Mouse (Mus musculus) Patski (cell line): ENCODE data around the gene Col2a1. TPM values are rescaled to one million over a fixed set of nuclear protein-coding genes. Genes with fewer than 3 reads are reported as not detected.

ENCODE experiments used
- ATAC-seq: fragments of 100-300 bp; one replicate; pipeline ENCODE4 v1.8.0; 2021
- CTCF ChIA-PET: fragments of 350-600 bp; sonication (Branson Sonifier 250); formaldehyde crosslinking; loops from one replicate; lab custom pipeline; 2022; ENCODE audit warnings: inconsistent platforms; lab: Charles Lee
- POLR2A ChIA-PET: fragments of 350-600 bp; sonication (Branson Sonifier 250); formaldehyde crosslinking; loops from one replicate; lab custom pipeline; 2022; ENCODE audit warnings: antibody characterized with exemption, inconsistent platforms; lab: Charles Lee
- DNase-seq: peaks from one replicate; pipeline ENCODE4 v3.0.0-alpha.2; 2011; ENCODE audit warnings: low read depth, low spot score
- H3K27me3 ChIP-seq: fragments of 371-371 bp; one replicate; pipeline ENCODE4 v1.5.1; 2021
- CTCF ChIP-seq: fragments of 100-300 bp; IDR thresholded peaks from one replicate; pipeline ENCODE4 v1.5.1; 2021
- in situ Hi-C: fragments of 300-500 bp; cut with MboI; formaldehyde crosslinking; loops from 3 replicates; pipeline ENCODE4 v1.11.1; 2018; ENCODE audit warnings: low pct_unique_long_range_greater_than_20kb, mixed read lengths
- polyA plus RNA-seq: library from polyadenylated mRNA; unstranded; gene quantifications from one replicate; pipeline ENCODE4 v1.2.3, GENCODE M21; 2021

The Col2a1 gene
- polyA plus RNA-seq, 1 experiment from 2014 or later, result 0.54 TPM

- CTCF ChIA-PET, result interaction anchor here (1.4 kb wide), 1 partner anchor 33 kb away, joined by 4 read pairs; no protein-coding TSS in a partner anchor
- POLR2A ChIA-PET, result no interaction called here
- H3K27me3 ChIP-seq, result no peaks in the 10 kb centered on the region
- DNase-seq (no peak), ATAC-seq (no peak)
- no peak for TF ChIP-seq CTCF
- in situ Hi-C loops, result no loop called here
These were observed 75.2 kb downstream of the Col2a1 start for GRCm38 (mm10) chr15:97929259-97929824.

- POLR2A ChIA-PET, result interaction anchor here (0.6 kb wide), 1 partner anchor 123 kb away, joined by 3 read pairs; no protein-coding TSS in a partner anchor
- CTCF ChIA-PET, result interaction anchor here (1.5 kb wide), 1 partner anchor 11 kb away, joined by 3 read pairs; no protein-coding TSS in a partner anchor
- in situ Hi-C loops, result no loop called here
- TF ChIP-seq CTCF, result no peak
- DNase-seq, result no peak
- no peaks in the 10 kb centered on the region for H3K27me3 ChIP-seq
- ATAC-seq, result no peak
These were observed 76.7 kb downstream of the Col2a1 start for GRCm38 (mm10) chr15:97927821-97928220.

- CTCF ChIA-PET, result interaction anchor here (1.5 kb wide), 1 partner anchor 11 kb away, joined by 3 read pairs; no protein-coding TSS in a partner anchor
- in situ Hi-C loops, result no loop called here
- no peak for TF ChIP-seq CTCF
These were observed 77.5 kb downstream of the Col2a1 start for GRCm38 (mm10) chr15:97927018-97927417.

More at GRCm38 (mm10) chr15:97927018-97927417, 77.5 kb downstream of the Col2a1 start:
- POLR2A ChIA-PET, result no interaction called here
- no peaks in the 10 kb centered on the region for H3K27me3 ChIP-seq
- DNase-seq, result no peak
- ATAC-seq, result no peak

Other genes starting within 250 kb of the Col2a1 start
- 22.4 TPM for gene Rapgef3, start 236.7 kb downstream of the Col2a1 start, polyA plus RNA-seq
- 134 TPM for gene Slc48a1, start 226.2 kb downstream of the Col2a1 start, polyA plus RNA-seq
- gene Hdac7, start 160.2 kb downstream of the Col2a1 start, polyA plus RNA-seq, result 210 TPM
- gene Vdr, start 94.1 kb downstream of the Col2a1 start, polyA plus RNA-seq, result 47.9 TPM
- gene Tmem106c, start 40.5 kb downstream of the Col2a1 start, polyA plus RNA-seq, result 118 TPM
- gene Pfkm, start 87.9 kb upstream of the Col2a1 start, polyA plus RNA-seq, result 97.8 TPM
- gene Senp1, start 89.0 kb upstream of the Col2a1 start, polyA plus RNA-seq, result 22.1 TPM
- 47.7 TPM for gene Asb8, start 160.9 kb upstream of the Col2a1 start, polyA plus RNA-seq
- not detected for gene Ccdc184, start 162.5 kb upstream of the Col2a1 start, polyA plus RNA-seq
- not detected for gene Olfr288, start 190.8 kb upstream of the Col2a1 start, polyA plus RNA-seq
- not detected for gene Gm44579, start 216.3 kb upstream of the Col2a1 start, polyA plus RNA-seq
- not detected for gene Olfr287, start 216.4 kb upstream of the Col2a1 start, polyA plus RNA-seq
- gene Olfr286, start 229.8 kb upstream of the Col2a1 start, polyA plus RNA-seq, result not detected